Mouse (Mus musculus) heart, embryonic 16.5 days (tissue): ENCODE results near the gene Rims3. TPM values are rescaled to one million over a fixed set of nuclear protein-coding genes. Genes with fewer than 3 reads are reported as not detected.

Experiments
- ATAC-seq: fragments of 200-750 bp; cut with Nextera tagmentation; replicated peaks from 2 replicates; pipeline ENCODE4 v1.8.0; 2017; ENCODE audit warnings: moderate number of reproducible peaks; ENCODE audit not compliant: insufficient read depth, low FRiP score; ENCODE audit errors: extremely low read depth
- H3K27ac ChIP-seq: fragments of 300-500 bp; sonication (generic); 2 replicates; pipeline ENCODE4 v1.5.1; 2014; ENCODE audit warnings: mild to moderate bottlenecking, low read length, control low read depth, moderate library complexity
- H3K27me3 ChIP-seq: fragments of 300-500 bp; sonication (generic); 2 replicates; pipeline ENCODE4 v1.6.1; 2014; ENCODE audit warnings: low read length, mixed read lengths; ENCODE audit not compliant: control insufficient read depth, insufficient read depth
- H3K36me3 ChIP-seq: fragments of 300-500 bp; sonication (generic); 2 replicates; pipeline ENCODE4 v1.6.1; 2014; ENCODE audit not compliant: control insufficient read depth, insufficient read depth
- H3K4me1 ChIP-seq: fragments of 300-500 bp; sonication (generic); 2 replicates; pipeline ENCODE4 v1.6.1; 2014; ENCODE audit warnings: low read length, mixed read lengths; ENCODE audit not compliant: control insufficient read depth, insufficient read depth
- H3K4me2 ChIP-seq: fragments of 300-500 bp; sonication (generic); 2 replicates; pipeline ENCODE4 v1.6.1; 2014; ENCODE audit warnings: low read depth, mild to moderate bottlenecking, control low read depth, low read length
- H3K4me3 ChIP-seq: fragments of 300-500 bp; sonication (generic); 2 replicates; pipeline ENCODE4 v1.5.1; 2014; ENCODE audit warnings: mild to moderate bottlenecking, control low read depth, low read length
- H3K9ac ChIP-seq: fragments of 300-500 bp; sonication (generic); 2 replicates; pipeline ENCODE4 v1.6.1; 2014; ENCODE audit warnings: low read length, control low read depth
- H3K9me3 ChIP-seq: fragments of 300-500 bp; sonication (generic); replicated peaks from 2 replicates; pipeline ENCODE4 v1.6.1; 2016; ENCODE audit warnings: low read length; ENCODE audit not compliant: control insufficient read depth
- WGBS: fragments of 180-500 bp; shearing (Covaris S2); extraction: QIAGEN DNeasy Blood & Tissue Kit; methylation state at CpG from one replicate; pipeline ENCODE4 v1.1.7; 2014; 5-methylcytosine and 5-hydroxymethylcytosine counted together
- polyA plus RNA-seq: library from polyadenylated mRNA; unstranded; fragments of >200 nt; fragmentation: Nextera tagmentation; extraction: Ambion mirVana; gene quantifications from 2 replicates; pipeline ENCODE4 v1.2.1, GENCODE M21; 2015

Rims3 gene
- polyA plus RNA-seq, 1 experiment from 2014 or later = 0.18 TPM

- H3K27ac ChIP-seq = no peak overlapping the region
- WGBS = 21% methylated on average over 1 of the region's 1 CpGs
- H3K27me3 ChIP-seq = no peaks in the 10 kb centered on the region
- no peak overlapping the region for H3K4me2 ChIP-seq
- H3K36me3 ChIP-seq = no peaks in the 10 kb centered on the region
- no peak for ATAC-seq
- no peak overlapping the region for H3K9ac ChIP-seq
- H3K4me3 ChIP-seq = no peak overlapping the region
- peaks cover 48% of the 10 kb centered on the region for H3K4me1 ChIP-seq
- H3K9me3 ChIP-seq = no peaks in the 10 kb centered on the region
These were observed 35.3 kb upstream of the Rims3 start for GRCm38 (mm10) chr4:120819296-120819695.

- no peak for ATAC-seq
These were observed 34.7 kb upstream of the Rims3 start for GRCm38 (mm10) chr4:120819871-120820270.

GRCm38 (mm10) chr4:120822191-120822911, 32.3 kb upstream of the Rims3 start:
- WGBS = 92% methylated on average over 2 of the region's 2 CpGs
- Histone ChIP-seq H3K9ac (no peak overlapping the region), H3K36me3 (no peaks in the 10 kb centered on the region), H3K27ac (no peak overlapping the region), H3K4me2 (no peak overlapping the region), H3K27me3 (no peaks in the 10 kb centered on the region), H3K4me1 (peaks cover 39% of the 10 kb centered on the region), H3K4me3 (no peak overlapping the region), H3K9me3 (no peaks in the 10 kb centered on the region)
- ATAC-seq = no peak

More at GRCm38 (mm10) chr4:120819871-120820270, 34.7 kb upstream of the Rims3 start:
- Histone ChIP-seq H3K4me3 (no peak overlapping the region), H3K27me3 (no peaks in the 10 kb centered on the region), H3K4me2 (no peak overlapping the region), H3K27ac (no peak overlapping the region), H3K36me3 (no peaks in the 10 kb centered on the region), H3K9me3 (no peaks in the 10 kb centered on the region), H3K9ac (no peak overlapping the region), H3K4me1 (peaks cover 50% of the 10 kb centered on the region)
- 95% methylated on average over 2 of the region's 2 CpGs for WGBS

GRCm38 (mm10) chr4:120825100-120825553, 29.5 kb upstream of the Rims3 start:
- Histone ChIP-seq H3K4me3 (peak overlapping the region; percentile 86), H3K9ac (peak overlapping the region; percentile 100), H3K9me3 (no peaks in the 10 kb centered on the region), H3K36me3 (no peaks in the 10 kb centered on the region), H3K4me2 (peak overlapping the region; percentile 97), H3K4me1 (peaks cover 25% of the 10 kb centered on the region), H3K27me3 (no peaks in the 10 kb centered on the region), H3K27ac (peak overlapping the region; percentile 100)
- under 1% methylated on average over 41 of the region's 53 CpGs for WGBS
- ATAC-seq = peak; percentile 95

GRCm38 (mm10) chr4:120825577-120826326, 28.9 kb upstream of the Rims3 start:
- Histone ChIP-seq H3K9me3 (no peaks in the 10 kb centered on the region), H3K36me3 (no peaks in the 10 kb centered on the region), H3K27ac (peak overlapping the region; percentile 100), H3K27me3 (no peaks in the 10 kb centered on the region), H3K9ac (peak overlapping the region; percentile 100), H3K4me2 (peak overlapping the region; percentile 97), H3K4me3 (peak overlapping the region; percentile 86), H3K4me1 (peaks cover 23% of the 10 kb centered on the region)
- under 1% methylated on average over 46 of the region's 55 CpGs for WGBS
- peak; percentile 96 for ATAC-seq

GRCm38 (mm10) chr4:120826418-120826817, 28.2 kb upstream of the Rims3 start:
- Histone ChIP-seq H3K9me3 (no peaks in the 10 kb centered on the region), H3K27ac (peak overlapping the region; percentile 100), H3K4me3 (no peak overlapping the region), H3K36me3 (no peaks in the 10 kb centered on the region), H3K27me3 (no peaks in the 10 kb centered on the region), H3K9ac (no peak overlapping the region), H3K4me1 (peaks cover 23% of the 10 kb centered on the region), H3K4me2 (no peak overlapping the region; the same call in 1 of the 2 replicates)
- 93% methylated on average over 6 of the region's 6 CpGs for WGBS
- no peak for ATAC-seq

- no peak for ATAC-seq
- Histone ChIP-seq H3K4me1 (no peaks in the 10 kb centered on the region), H3K4me3 (no peak overlapping the region), H3K9ac (no peak overlapping the region), H3K4me2 (no peak overlapping the region), H3K27ac (no peak overlapping the region), H3K9me3 (no peaks in the 10 kb centered on the region), H3K27me3 (no peaks in the 10 kb centered on the region), H3K36me3 (no peaks in the 10 kb centered on the region)
- WGBS = 65% methylated on average over 5 of the region's 5 CpGs
These were observed 23.8 kb upstream of the Rims3 start for GRCm38 (mm10) chr4:120830767-120831166.

- no peak for ATAC-seq
- no peaks in the 10 kb centered on the region for H3K27me3 ChIP-seq
- no peaks in the 10 kb centered on the region for H3K36me3 ChIP-seq
- no peaks in the 10 kb centered on the region for H3K9me3 ChIP-seq
- H3K9ac ChIP-seq = no peak within 1 kb of the TSS
- no peak within 1 kb of the TSS for H3K4me2 ChIP-seq
- H3K4me3 ChIP-seq = no peak within 1 kb of the TSS
- WGBS = 82% methylated on average over 4 of the region's 4 CpGs
- no peak within 1 kb of the TSS for H3K27ac ChIP-seq
- no peaks in the 10 kb centered on the region for H3K4me1 ChIP-seq
These were observed 23.1 kb upstream of the Rims3 start, which contains the start of gene Nfyc for GRCm38 (mm10) chr4:120831472-120831871. Nfyc (minus strand) TSS chr4:120831572.

GRCm38 (mm10) chr4:120841342-120841741, 13.3 kb upstream of the Rims3 start:
- ATAC-seq = no peak
- no peak overlapping the region for H3K4me3 ChIP-seq
- H3K9me3 ChIP-seq = no peaks in the 10 kb centered on the region
- WGBS = 72% methylated on average over 3 of the region's 3 CpGs
- no peaks in the 10 kb centered on the region for H3K36me3 ChIP-seq
- H3K27ac ChIP-seq = no peak overlapping the region
- no peaks in the 10 kb centered on the region for H3K4me1 ChIP-seq
- no peak overlapping the region for H3K9ac ChIP-seq
- H3K4me2 ChIP-seq = no peak overlapping the region
- H3K27me3 ChIP-seq = no peaks in the 10 kb centered on the region
